ENCODE assay signal across 18 mouse cellular contexts in genomic region chr9:63992761-63993160, GRCm38 (mm10). TPM values are rescaled to one million over a fixed set of nuclear protein-coding genes. Genes with fewer than 3 reads are reported as not detected.
DNase-seq lines count a peak whose midpoint lies in the region; ATAC-seq and TF ChIP-seq lines count a peak whose summit lies in the region.
"Had no signal": no experiment of that assay in that cellular context is flagged by ENCODE, and none has a peak within 500 bp of the region (broad histone marks: within the 10 kb centered on the region; RNA-seq: fewer than 3 reads in every experiment).

No protein-coding gene starts in this region.

- WGBS in heart, embryonic 10.5 days = 54% methylated on average over 4 of the region's 4 CpGs
- 41% methylated on average over 4 of the region's 4 CpGs for WGBS in heart, adult 2 months
- 75% methylated on average over 4 of the region's 4 CpGs for WGBS in kidney, embryonic 14.5 days
- 84% methylated on average over 4 of the region's 4 CpGs for WGBS in limb, embryonic 11.5 days

- no peaks in the 10 kb centered on the region for H3K27me3 ChIP-seq in heart, embryonic 10.5 days (ENCODE audit: insufficient read depth, poor library complexity, severe bottlenecking)
- no peaks in the 10 kb centered on the region for H3K27me3 ChIP-seq in heart, adult 2 months (ENCODE audit: control insufficient read depth, insufficient read depth, low read length)
- H3K27me3 ChIP-seq in kidney, embryonic 14.5 days (ENCODE audit: control insufficient read depth, insufficient read depth, low read length) = no peaks in the 10 kb centered on the region
- no peaks in the 10 kb centered on the region for H3K27me3 ChIP-seq in limb, embryonic 11.5 days (ENCODE audit: control insufficient read depth, insufficient read depth, low read length)

- no peak for DNase-seq in heart, embryonic 10.5 days (ENCODE audit: low spot score)
- DNase-seq in heart, adult 2 months = no peak
- DNase-seq in kidney, postnatal 25 days = no peak
- peak; percentile 29 for DNase-seq in adipocyte (ENCODE audit: low spot score)
- DNase-seq in limb, embryonic 11.5 days (ENCODE audit: low spot score) = no peak
- DNase-seq in right cerebral cortex, postnatal 36 days (ENCODE audit: low spot score in 2 of 2) = no peak
- no peak for DNase-seq in layer of hippocampus, adult 9-10 months (ENCODE audit: low spot score)
- DNase-seq: cerebellum, adult 9-10 months; forebrain, postnatal 0 days; gastrocnemius, postnatal 36 days; kidney, postnatal 14 days; right cerebral cortex, postnatal 14 days; thymus, postnatal 4 days had no signal

- peak overlapping the region; percentile 57; the same call in 1 of the 2 replicates for H3K27ac ChIP-seq in heart, embryonic 10.5 days
- no peak overlapping the region; the same call in 1 of the 2 replicates for H3K27ac ChIP-seq in heart, adult 2 months
- H3K27ac ChIP-seq in kidney, embryonic 14.5 days (ENCODE audit: low read depth, low read length) = peak overlapping the region; percentile 26; the same call in 1 of the 2 replicates
- H3K27ac ChIP-seq in limb, embryonic 11.5 days (replicated peaks; ENCODE audit: low read depth, low read length) = peak overlapping the region; percentile 52; the same call in 1 of the 2 replicates
- H3K27ac ChIP-seq: hindbrain, postnatal 0 days; liver, embryonic 14.5 days had no signal

- ATAC-seq in kidney, embryonic 14.5 days (ENCODE audit: low FRiP score, low TSS enrichment) = no peak
- ATAC-seq in limb, embryonic 11.5 days (ENCODE audit: insufficient number of reproducible peaks, low FRiP score, low TSS enrichment, low read depth) = no peak
- ATAC-seq: forebrain, postnatal 0 days; hindbrain, postnatal 0 days had no signal

- peaks cover 64% of the 10 kb centered on the region for H3K4me1 ChIP-seq in heart, embryonic 10.5 days
- H3K4me1 ChIP-seq in heart, adult 2 months (ENCODE audit: control insufficient read depth, insufficient read depth, low read length) = peaks cover 22% of the 10 kb centered on the region
- H3K4me1 ChIP-seq in kidney, embryonic 14.5 days (ENCODE audit: control insufficient read depth, insufficient read depth, low read length) = peaks cover 8% of the 10 kb centered on the region
- H3K4me1 ChIP-seq in limb, embryonic 11.5 days (ENCODE audit: control insufficient read depth, insufficient read depth, low read length) = peaks cover 21% of the 10 kb centered on the region

- intact Hi-C loops in heart, adult 2 months (cut with DNase I) = loop anchor here (5.0 kb wide), 1 partner anchor 35 kb away; no protein-coding TSS in a partner anchor

- H3K9ac ChIP-seq in heart, adult 2 months (ENCODE audit: low read depth, low read length) = no peak overlapping the region
- H3K9ac ChIP-seq in kidney, embryonic 14.5 days (ENCODE audit: low read depth, low read length) = no peak overlapping the region
- no peak overlapping the region for H3K9ac ChIP-seq in limb, embryonic 11.5 days (ENCODE audit: low read length)
- H3K9ac ChIP-seq: forebrain, postnatal 0 days; liver, embryonic 14.5 days had no signal

- 0 out of 2 replicates have a peak, but pooled peaks cover 1% of the 10 kb centered on the region for H3K79me2 ChIP-seq in heart, adult 2 months (replicated peaks; ENCODE audit: control insufficient read depth, insufficient read depth, low read length)

- no peak for TF ChIP-seq CTCF in heart, adult 2 months (IDR thresholded peaks at IDR 0.05)

- H3K4me2 ChIP-seq in kidney, embryonic 14.5 days (replicated peaks; ENCODE audit: low read depth, low read length) = no peak overlapping the region
- H3K4me2 ChIP-seq in limb, embryonic 11.5 days (ENCODE audit: low read depth, severe bottlenecking) = no peak overlapping the region
- H3K4me2 ChIP-seq: midbrain, embryonic 11.5 days had no signal

- no peak overlapping the region for H3K4me3 ChIP-seq in heart, embryonic 10.5 days
- H3K4me3 ChIP-seq in heart, adult 2 months = no peak overlapping the region
- no peak overlapping the region for H3K4me3 ChIP-seq in kidney, embryonic 14.5 days (ENCODE audit: low read length)
- H3K4me3 ChIP-seq in limb, embryonic 11.5 days (ENCODE audit: low read depth, low read length) = no peak overlapping the region
- H3K4me3 ChIP-seq: myocyte had no signal

- H3K36me3 ChIP-seq in heart, embryonic 10.5 days = peaks cover 91% of the 10 kb centered on the region
- H3K36me3 ChIP-seq in heart, adult 2 months (ENCODE audit: control insufficient read depth, insufficient read depth, low read length) = no peaks in the 10 kb centered on the region
- peaks cover 25% of the 10 kb centered on the region for H3K36me3 ChIP-seq in kidney, embryonic 14.5 days (ENCODE audit: control insufficient read depth, insufficient read depth, low read length)
- peaks cover 2% of the 10 kb centered on the region; the same call in 1 of the 2 replicates for H3K36me3 ChIP-seq in limb, embryonic 11.5 days (ENCODE audit: control insufficient read depth, insufficient read depth, low read length)

- no peak for TF ChIP-seq EP300 in heart, adult 2 months (IDR thresholded peaks at IDR 0.05; ENCODE audit: insufficient read depth, low read depth, low read length)

- no peaks in the 10 kb centered on the region for H3K9me3 ChIP-seq in heart, embryonic 10.5 days
- no peaks in the 10 kb centered on the region for H3K9me3 ChIP-seq in kidney, embryonic 14.5 days (ENCODE audit: control insufficient read depth, low read length)
- H3K9me3 ChIP-seq in limb, embryonic 11.5 days (ENCODE audit: control insufficient read depth, low read length) = no peaks in the 10 kb centered on the region

- TF ChIP-seq POLR2A in heart, adult 2 months (IDR thresholded peaks at IDR 0.05; ENCODE audit: insufficient read depth, low read depth, low read length) = no peak

RNA-seq across cellular contexts. Expression of gene Smad6, which starts 29.1 kb away (rescaled TPM):
- 29.4 and 47.2 TPM in 2 replicates for polyA plus RNA-seq in heart, embryonic 10.5 days (2016; fragmentation: Nextera tagmentation; extraction: Ambion mirVana)
- 10 to 100 TPM; 11.0 to 15.1 TPM for total RNA-seq in heart, adult 2 months (2021)
- 9.6 and 14.7 TPM in 2 replicates for polyA plus RNA-seq in heart, adult 2 months (2012; rRNA removed)
- polyA plus RNA-seq in kidney, embryonic 14.5 days (2014; fragmentation: Nextera tagmentation; extraction: Ambion mirVana) = 12.2 and 14.3 TPM in 2 replicates
- polyA plus RNA-seq in limb, embryonic 11.5 days (2014; fragmentation: Nextera tagmentation; extraction: Ambion mirVana) = 10.1 and 12.3 TPM in 2 replicates
